Mouse (Mus musculus) myocyte (in vitro differentiated cells): Measurements from ENCODE around the gene Nt5c.

Experiments
- CEBPB ChIP-seq: IDR thresholded peaks from 2 replicates; pipeline ENCODE4 v1.6.1; 2011; ENCODE audit warnings: mild to moderate bottlenecking, moderate library complexity; ENCODE audit not compliant: poor library complexity, insufficient read depth, severe bottlenecking
- E2F4 ChIP-seq: IDR thresholded peaks from one replicate; pipeline ENCODE4 v1.6.1; 2011; ENCODE audit warnings: mild to moderate bottlenecking, control low read depth, moderate library complexity; ENCODE audit not compliant: insufficient read depth
- MAX ChIP-seq: IDR thresholded peaks from one replicate; pipeline ENCODE4 v1.6.1; 2011; ENCODE audit warnings: low read depth, mild to moderate bottlenecking, control low read depth
- MYOD1 ChIP-seq, 3 experiments: IDR thresholded peaks; one replicate each; pipeline ENCODE4 v1.6.1; 2011; ENCODE audit warnings: control low read depth in 2 of 3, low read depth in 2 of 3, mild to moderate bottlenecking in 2 of 3, moderate library complexity in 1 of 3; ENCODE audit not compliant: insufficient read length in 2 of 3, control insufficient read depth in 1 of 3
- MYOG ChIP-seq, 3 experiments: IDR thresholded peaks; one replicate each; pipeline ENCODE4 v1.6.1; 2011; ENCODE audit warnings: control low read depth in 2 of 3, low read depth in 2 of 3, mild to moderate bottlenecking in 2 of 3; ENCODE audit not compliant: insufficient read length in 2 of 3, control insufficient read depth in 1 of 3, insufficient read depth in 1 of 3
- POLR2A ChIP-seq: IDR thresholded peaks from one replicate; pipeline ENCODE4 v1.6.1; 2011; ENCODE audit warnings: low read depth, mild to moderate bottlenecking, control low read depth, moderate library complexity; ENCODE audit not compliant: insufficient read length
- POLR2AphosphoS2 ChIP-seq: IDR thresholded peaks from one replicate; pipeline ENCODE4 v1.6.1; 2011; ENCODE audit warnings: low read depth, control low read depth; ENCODE audit not compliant: insufficient read length
- REST ChIP-seq: IDR thresholded peaks from one replicate; pipeline ENCODE4 v1.6.1; 2011; ENCODE audit warnings: mild to moderate bottlenecking, control low read depth, moderate library complexity; ENCODE audit not compliant: insufficient read depth, insufficient read length
- TCF12 ChIP-seq: IDR thresholded peaks from one replicate; pipeline ENCODE4 v1.6.1; 2011; ENCODE audit warnings: mild to moderate bottlenecking, control low read depth; ENCODE audit not compliant: poor library complexity, insufficient read depth, severe bottlenecking
- TCF3 ChIP-seq: IDR thresholded peaks from one replicate; pipeline ENCODE4 v1.6.1; 2011; ENCODE audit warnings: low read depth, control low read depth; ENCODE audit not compliant: insufficient read length
- USF1 ChIP-seq: IDR thresholded peaks from one replicate; pipeline ENCODE4 v1.6.1; 2011; ENCODE audit warnings: low read depth, mild to moderate bottlenecking, control low read depth, moderate library complexity

DNA sequence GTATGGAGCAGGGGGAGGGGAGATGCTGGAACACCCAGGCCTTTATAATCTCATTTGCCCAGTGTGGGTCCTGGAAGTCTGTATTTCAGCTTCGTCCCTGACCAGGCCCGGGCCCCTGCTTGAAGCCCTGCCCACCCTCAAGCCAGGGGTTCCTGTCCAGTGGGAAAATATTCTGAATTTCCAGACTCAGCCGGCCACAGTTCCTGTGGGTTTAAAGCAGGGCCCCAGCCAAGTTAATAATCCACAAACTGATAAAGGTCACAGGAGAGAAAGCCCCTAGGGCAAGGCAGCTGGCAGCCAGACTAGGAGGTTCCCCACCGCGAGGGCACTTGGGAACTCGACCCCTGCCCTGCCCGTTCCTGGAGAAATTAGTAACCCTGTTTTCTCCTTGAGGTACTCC lies 42.7 kb downstream of the Nt5c start:
- no peak for TF ChIP-seq POLR2A
- TF ChIP-seq USF1: no peak
- TF ChIP-seq MAX: no peak
- TF ChIP-seq E2F4: no peak
- no peak for TF ChIP-seq TCF12
- TF ChIP-seq TCF3: no peak
- no peak for TF ChIP-seq MYOD1 (IDR thresholded peaks at IDR 0.05; ENCODE audit: control insufficient read depth in 1 of 3, insufficient read length in 2 of 3, low read depth in 2 of 3)
- no peak for TF ChIP-seq MYOG (IDR thresholded peaks at IDR 0.05; ENCODE audit: control insufficient read depth in 1 of 3, insufficient read depth in 1 of 3, insufficient read length in 2 of 3, low read depth in 2 of 3)
- no peak for TF ChIP-seq REST
- TF ChIP-seq POLR2AphosphoS2: no peak
- TF ChIP-seq CEBPB: no peak
